Mouse (Mus musculus) liver, embryonic 11.5 days (tissue): ENCODE results near the gene Lrmda. TPM values are rescaled to one million over a fixed set of nuclear protein-coding genes. Genes with fewer than 3 reads are reported as not detected.
A peak's percentile ranks its signal among the peaks of the same experiment; 100 is the strongest.

ENCODE experiments used
- ATAC-seq: fragments of 200-750 bp; cut with Nextera tagmentation; replicated peaks from 2 replicates; pipeline ENCODE4 v1.8.0; 2017; ENCODE audit warnings: moderate number of reproducible peaks, mild to moderate bottlenecking, moderate TSS enrichment, moderate library complexity; ENCODE audit not compliant: low FRiP score
- DNase-seq: peaks from one replicate; pipeline ENCODE4 v3.0.0-alpha.2; 2017; ENCODE audit warnings: low spot score
- H3K27ac ChIP-seq: fragments of 300-500 bp; sonication (generic); 2 replicates; pipeline ENCODE4 v1.5.1; 2014; ENCODE audit warnings: mild to moderate bottlenecking, low read depth, low read length, control low read depth
- H3K27me3 ChIP-seq: fragments of 300-500 bp; sonication (generic); replicated peaks from 2 replicates; pipeline ENCODE4 v1.6.1; 2014; ENCODE audit warnings: low read length, mixed read lengths; ENCODE audit not compliant: control insufficient read depth, insufficient read depth
- H3K36me3 ChIP-seq: fragments of 300-500 bp; sonication (generic); 2 replicates; pipeline ENCODE4 v1.6.1; 2014; ENCODE audit warnings: mild to moderate bottlenecking, low read length, moderate library complexity, mixed read lengths; ENCODE audit not compliant: control insufficient read depth, insufficient read depth
- H3K4me1 ChIP-seq: fragments of 300-500 bp; sonication (generic); replicated peaks from 2 replicates; pipeline ENCODE4 v1.6.1; 2014; ENCODE audit warnings: low read length, mixed read lengths; ENCODE audit not compliant: control insufficient read depth, insufficient read depth
- H3K4me2 ChIP-seq: fragments of 300-500 bp; sonication (generic); 2 replicates; pipeline ENCODE4 v1.6.1; 2014; ENCODE audit warnings: mild to moderate bottlenecking, control low read depth, moderate library complexity
- H3K4me3 ChIP-seq: fragments of 300-500 bp; sonication (generic); 2 replicates; pipeline ENCODE4 v1.5.1; 2014; ENCODE audit warnings: low read depth, low read length, control low read depth
- H3K9ac ChIP-seq: fragments of 300-500 bp; sonication (generic); 2 replicates; pipeline ENCODE4 v1.6.1; 2014; ENCODE audit warnings: low read depth, low read length, control low read depth
- H3K9me3 ChIP-seq: fragments of 300-500 bp; sonication (generic); 2 replicates; pipeline ENCODE4 v1.6.1; 2016; ENCODE audit warnings: low read length, inconsistent platforms, mixed read lengths; ENCODE audit not compliant: control insufficient read depth
- WGBS: fragments of 180-500 bp; shearing (Covaris S2); extraction: QIAGEN DNeasy Blood & Tissue Kit; methylation state at CpG from one replicate; pipeline ENCODE4 v1.1.7; 2014; 5-methylcytosine and 5-hydroxymethylcytosine counted together
- polyA plus RNA-seq: library from polyadenylated mRNA; unstranded; fragments of >200 nt; fragmentation: Nextera tagmentation; extraction: Ambion mirVana; gene quantifications from 2 replicates; pipeline ENCODE4 v1.2.1, GENCODE M21; 2014

Lrmda gene
- polyA plus RNA-seq, 1 experiment from 2014 or later, result 0.53 TPM

- Histone ChIP-seq H3K27me3 (no peaks in the 10 kb centered on the region), H3K4me2 (no peak overlapping the region), H3K9me3 (no peaks in the 10 kb centered on the region), H3K4me1 (no peaks in the 10 kb centered on the region), H3K4me3 (no peak overlapping the region), H3K36me3 (no peaks in the 10 kb centered on the region), H3K9ac (no peak overlapping the region), H3K27ac (no peak overlapping the region)
- 63% methylated on average over 3 of the region's 3 CpGs for WGBS
- DNase-seq, result no peak
- ATAC-seq, result no peak
Measured at GRCm38 (mm10) chr14:22435441-22435840, 415.9 kb downstream of the Lrmda start.

- no peak overlapping the region for H3K4me3 ChIP-seq
- ATAC-seq, result no peak
- H3K27me3 ChIP-seq, result no peaks in the 10 kb centered on the region
- H3K27ac ChIP-seq, result no peak overlapping the region
- no peak overlapping the region for H3K9ac ChIP-seq
- no peaks in the 10 kb centered on the region for H3K4me1 ChIP-seq
- no peak overlapping the region for H3K4me2 ChIP-seq
- 71% methylated on average over 4 of the region's 4 CpGs for WGBS
- H3K36me3 ChIP-seq, result no peaks in the 10 kb centered on the region
- H3K9me3 ChIP-seq, result no peaks in the 10 kb centered on the region
- no peak for DNase-seq
Measured at GRCm38 (mm10) chr14:22435860-22436377, 416.4 kb downstream of the Lrmda start.

- ATAC-seq, result no peak
- no peaks in the 10 kb centered on the region; the same call in 1 of the 2 replicates for H3K27me3 ChIP-seq
- H3K9ac ChIP-seq, result no peak overlapping the region
- 0 out of 2 replicates have a peak overlapping the region, but pooled peaks have one; percentile 17 for H3K4me2 ChIP-seq
- H3K27ac ChIP-seq, result no peak overlapping the region
- WGBS, result 25% methylated on average over 18 of the region's 18 CpGs
- H3K36me3 ChIP-seq, result no peaks in the 10 kb centered on the region
- no peak for DNase-seq
- no peak overlapping the region for H3K4me3 ChIP-seq
- no peaks in the 10 kb centered on the region; the same call in 1 of the 2 replicates for H3K4me1 ChIP-seq
- no peaks in the 10 kb centered on the region for H3K9me3 ChIP-seq
Measured at GRCm38 (mm10) chr14:22440341-22440999, 421.0 kb downstream of the Lrmda start.

- Histone ChIP-seq H3K27ac (no peak overlapping the region), H3K4me2 (no peak overlapping the region), H3K9ac (no peak overlapping the region), H3K4me1 (no peaks in the 10 kb centered on the region; the same call in 1 of the 2 replicates), H3K27me3 (no peaks in the 10 kb centered on the region; the same call in 1 of the 2 replicates), H3K4me3 (no peak overlapping the region), H3K9me3 (no peaks in the 10 kb centered on the region), H3K36me3 (no peaks in the 10 kb centered on the region)
- ATAC-seq (no peak), DNase-seq (no peak)
- WGBS, result 77% methylated on average over 5 of the region's 5 CpGs
Measured at GRCm38 (mm10) chr14:22441859-22442447, 422.4 kb downstream of the Lrmda start.

- 83% methylated on average over 5 of the region's 5 CpGs for WGBS
Measured at GRCm38 (mm10) chr14:22442719-22443118, 423.2 kb downstream of the Lrmda start.

GRCm38 (mm10) chr14:22444541-22444940 is 425.0 kb downstream of the Lrmda start:
- H3K4me3 ChIP-seq, result no peak overlapping the region
- DNase-seq (no peak), ATAC-seq (no peak)
- no peak overlapping the region for H3K9ac ChIP-seq
- no peak overlapping the region for H3K4me2 ChIP-seq
- H3K9me3 ChIP-seq, result no peaks in the 10 kb centered on the region
- no peaks in the 10 kb centered on the region; the same call in 1 of the 2 replicates for H3K4me1 ChIP-seq
- H3K27me3 ChIP-seq, result no peaks in the 10 kb centered on the region; the same call in 1 of the 2 replicates
- 80% methylated on average over 2 of the region's 2 CpGs for WGBS
- no peak overlapping the region for H3K27ac ChIP-seq
- H3K36me3 ChIP-seq, result no peaks in the 10 kb centered on the region

More at GRCm38 (mm10) chr14:22442719-22443118, 423.2 kb downstream of the Lrmda start:
- Histone ChIP-seq H3K4me2 (no peak overlapping the region), H3K9ac (no peak overlapping the region), H3K4me3 (no peak overlapping the region), H3K27me3 (no peaks in the 10 kb centered on the region; the same call in 1 of the 2 replicates), H3K4me1 (no peaks in the 10 kb centered on the region; the same call in 1 of the 2 replicates), H3K27ac (no peak overlapping the region), H3K9me3 (no peaks in the 10 kb centered on the region), H3K36me3 (no peaks in the 10 kb centered on the region)
- no peak for DNase-seq
- no peak for ATAC-seq

- DNase-seq (no peak), ATAC-seq (no peak)
- Histone ChIP-seq H3K36me3 (no peaks in the 10 kb centered on the region), H3K27ac (no peak overlapping the region), H3K9me3 (no peaks in the 10 kb centered on the region), H3K27me3 (no peaks in the 10 kb centered on the region; the same call in 1 of the 2 replicates), H3K9ac (no peak overlapping the region), H3K4me3 (no peak overlapping the region), H3K4me2 (no peak overlapping the region), H3K4me1 (no peaks in the 10 kb centered on the region; the same call in 1 of the 2 replicates)
- 64% methylated on average over 5 of the region's 5 CpGs for WGBS
Measured at GRCm38 (mm10) chr14:22445161-22445821, 425.8 kb downstream of the Lrmda start.

- no peak overlapping the region for H3K4me2 ChIP-seq
- DNase-seq (no peak), ATAC-seq (no peak)
- no peaks in the 10 kb centered on the region; the same call in 1 of the 2 replicates for H3K27me3 ChIP-seq
- no peak overlapping the region for H3K9ac ChIP-seq
- H3K36me3 ChIP-seq, result no peaks in the 10 kb centered on the region
- H3K9me3 ChIP-seq, result no peaks in the 10 kb centered on the region
- no peak overlapping the region for H3K4me3 ChIP-seq
- 73% methylated on average over 2 of the region's 2 CpGs for WGBS
- H3K27ac ChIP-seq, result no peak overlapping the region
- no peaks in the 10 kb centered on the region; the same call in 1 of the 2 replicates for H3K4me1 ChIP-seq
Measured at GRCm38 (mm10) chr14:22445841-22446570, 426.5 kb downstream of the Lrmda start.
